Mouse (Mus musculus): Measurements from ENCODE around the gene Melk.
A peak's percentile ranks its signal among the peaks of the same experiment; 100 is the strongest.

DNA sequence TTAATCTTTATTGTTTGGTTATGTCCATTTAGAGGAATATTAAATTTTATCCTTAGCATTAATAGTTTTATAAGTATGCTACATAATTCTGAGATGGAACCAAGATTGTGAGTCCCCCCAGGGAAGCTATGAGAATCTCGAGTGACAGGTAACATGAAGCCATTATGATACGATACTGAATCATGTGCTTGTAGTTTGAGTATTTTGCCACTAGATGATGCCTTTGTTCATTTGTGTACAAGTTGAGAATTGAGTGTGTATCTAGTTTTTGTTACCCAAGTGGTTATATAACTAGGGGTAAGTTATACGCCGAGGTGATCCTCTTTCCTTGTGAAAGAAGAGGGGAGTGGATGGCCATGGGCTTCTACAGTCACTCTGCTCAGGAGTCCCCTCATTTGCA is 9.8 kb downstream of the Melk start:
- TF ChIP-seq CTCF (IDR thresholded peaks at IDR 0.05; ENCODE audit: low read depth) (peak; percentile 42; the same call in 1 of the 2 replicates), EP300 (optimal IDR thresholded peaks at IDR 0.05) (no peak)
